Mouse (Mus musculus) liver, embryonic 13.5 days (tissue): Measurements from ENCODE around the gene Rem2. TPM values are rescaled to one million over a fixed set of nuclear protein-coding genes. Genes with fewer than 3 reads are reported as not detected.

Experiments used
- polyA plus RNA-seq: library from polyadenylated mRNA; unstranded; fragments of >200 nt; fragmentation: Nextera tagmentation; extraction: Ambion mirVana; gene quantifications from 2 replicates; pipeline ENCODE4 v1.2.1, GENCODE M21; 2015

Rem2 gene
- polyA plus RNA-seq, 1 experiment from 2014 or later: 0.06 TPM

Other genes starting within 250 kb of the Rem2 start
- gene Dad1, start 222.0 kb upstream of the Rem2 start, polyA plus RNA-seq: 229 and 243 TPM in 2 replicates
- 17.9 and 18.4 TPM in 2 replicates for gene Abhd4, start 221.9 kb upstream of the Rem2 start, polyA plus RNA-seq
- gene Olfr49, start 191.2 kb upstream of the Rem2 start, polyA plus RNA-seq: not detected in 2 replicates
- gene Oxa1l, start 115.3 kb upstream of the Rem2 start, polyA plus RNA-seq: 21.4 and 22.3 TPM in 2 replicates
- gene Slc7a7, start 58.3 kb upstream of the Rem2 start, polyA plus RNA-seq: 8.6 and 10.3 TPM in 2 replicates
- 244 and 265 TPM in 2 replicates for gene Mrpl52, start 49.2 kb upstream of the Rem2 start, polyA plus RNA-seq
- 19.8 and 23.2 TPM in 2 replicates for gene Mmp14, start 44.5 kb upstream of the Rem2 start, polyA plus RNA-seq
- 18.4 and 21.2 TPM in 2 replicates for gene Lrp10, start 12.0 kb upstream of the Rem2 start, polyA plus RNA-seq
- gene Prmt5, start 41.4 kb downstream of the Rem2 start, polyA plus RNA-seq: 41.6 and 48.9 TPM in 2 replicates
- 45.6 and 47.5 TPM in 2 replicates for gene Haus4, start 78.5 kb downstream of the Rem2 start, polyA plus RNA-seq
- 3.9 and 4.4 TPM in 2 replicates for gene Ajuba, start 101.5 kb downstream of the Rem2 start, polyA plus RNA-seq
- gene 4931414P19Rik, start 129.9 kb downstream of the Rem2 start, polyA plus RNA-seq: 2.7 and 3.0 TPM in 2 replicates
- gene Psmb5, start 141.9 kb downstream of the Rem2 start, polyA plus RNA-seq: 262 and 266 TPM in 2 replicates
- not detected in 2 replicates for gene Psmb11, start 145.3 kb downstream of the Rem2 start, polyA plus RNA-seq
- not detected in 2 replicates for gene Gm17606, start 164.9 kb downstream of the Rem2 start, polyA plus RNA-seq
- gene Cdh24, start 165.3 kb downstream of the Rem2 start, polyA plus RNA-seq: 0.25 and 0.38 TPM in 2 replicates
- gene 1700123O20Rik, start 210.1 kb downstream of the Rem2 start, polyA plus RNA-seq: 46.3 and 51.6 TPM in 2 replicates
- gene Acin1, start 210.8 kb downstream of the Rem2 start, polyA plus RNA-seq: 62.5 and 68.7 TPM in 2 replicates
- 0.03 and 0.05 TPM in 2 replicates for gene Gm29776, start 222.7 kb downstream of the Rem2 start, polyA plus RNA-seq
- gene Cebpe, start 236.1 kb downstream of the Rem2 start, polyA plus RNA-seq: 3.4 and 3.5 TPM in 2 replicates